Mouse (Mus musculus) kidney, adult 2 months (tissue): ENCODE measurements around the gene H2-K1. TPM values are rescaled to one million over a fixed set of nuclear protein-coding genes. Genes with fewer than 3 reads are reported as not detected.
A peak's percentile ranks its signal among the peaks of the same experiment; 100 is the strongest.

Experiments used
- DNase-seq: peaks from one replicate; pipeline ENCODE4 v3.0.0; 2021
- H3K27ac ChIP-seq: fragments of 200-500 bp; 2 replicates; pipeline ENCODE4 v1.5.1; 2012; ENCODE audit warnings: low read depth, low read length, control low read depth, inconsistent platforms; ENCODE audit not compliant: insufficient read depth
- H3K27me3 ChIP-seq: fragments of 200-500 bp; replicated peaks from 2 replicates; pipeline ENCODE4 v1.6.1; 2012; ENCODE audit warnings: mild to moderate bottlenecking, moderate library complexity, low read length, inconsistent platforms; ENCODE audit not compliant: control insufficient read depth, insufficient read depth
- H3K36me3 ChIP-seq: fragments of 200-500 bp; 2 replicates; pipeline ENCODE4 v1.6.1; 2012; ENCODE audit warnings: mild to moderate bottlenecking, moderate library complexity, low read length, inconsistent platforms; ENCODE audit not compliant: control insufficient read depth, insufficient read depth
- H3K4me1 ChIP-seq: fragments of 200-500 bp; 2 replicates; pipeline ENCODE4 v1.6.1; 2011; ENCODE audit warnings: low read length; ENCODE audit not compliant: control insufficient read depth, insufficient read depth
- H3K4me3 ChIP-seq: fragments of 200-500 bp; 2 replicates; pipeline ENCODE4 v1.5.1; 2011; ENCODE audit warnings: mild to moderate bottlenecking, low read depth, low read length, control low read depth; ENCODE audit not compliant: insufficient read depth
- CTCF ChIP-seq: fragments of 200-500 bp; conservative IDR thresholded peaks from 2 replicates; pipeline ENCODE4 v1.5.1; 2011; ENCODE audit warnings: low read depth, mild to moderate bottlenecking, control low read depth, low read length, moderate library complexity, mixed read lengths; ENCODE audit not compliant: insufficient read depth, insufficient read length
- POLR2A ChIP-seq: fragments of 200-500 bp; IDR thresholded peaks from one replicate; pipeline ENCODE4 v1.6.1; 2011; ENCODE audit warnings: low read depth, low read length, control low read depth
- WGBS: fragments of 180-500 bp; shearing (Covaris S2); methylation state at CpG from one replicate; pipeline ENCODE4 v1.1.7; 2018; 5-methylcytosine and 5-hydroxymethylcytosine counted together
- polyA plus RNA-seq: library from polyadenylated mRNA; depleted of rRNA; stranded (reverse); fragments of >200 nt; gene quantifications from 2 replicates; pipeline ENCODE4 v1.2.3, GENCODE M21; 2012

H2-K1 gene
- polyA plus RNA-seq, 1 experiment: 1,255 TPM

GRCm38 (mm10) chr17:33978631-33979031 lies 21.5 kb downstream of the H2-K1 start:
- Histone ChIP-seq H3K27me3 (no peaks in the 10 kb centered on the region), H3K27ac (peak overlapping the region; percentile 77), H3K4me3 (peak overlapping the region; percentile 61), H3K36me3 (no peaks in the 10 kb centered on the region), H3K4me1 (peaks cover 12% of the 10 kb centered on the region; the same call in 1 of the 2 replicates)
- WGBS: under 1% methylated on average over 17 of the region's 17 CpGs
- peak; percentile 97 for DNase-seq
- TF ChIP-seq POLR2A (peak; percentile 77), CTCF (no peak)

- Histone ChIP-seq H3K4me1 (peaks cover 12% of the 10 kb centered on the region; the same call in 1 of the 2 replicates), H3K4me3 (peak overlapping the region; percentile 61), H3K27ac (peak overlapping the region; percentile 8; the same call in 1 of the 2 replicates), H3K27me3 (no peaks in the 10 kb centered on the region), H3K36me3 (no peaks in the 10 kb centered on the region)
- no peak for TF ChIP-seq CTCF
- 4% methylated on average over 57 of the region's 57 CpGs for WGBS
- no peak for DNase-seq
Measured at GRCm38 (mm10) chr17:33977861-33978557, 22.1 kb downstream of the H2-K1 start.

- Histone ChIP-seq H3K4me1 (no peaks in the 10 kb centered on the region; the same call in 1 of the 2 replicates), H3K27me3 (no peaks in the 10 kb centered on the region), H3K4me3 (no peak overlapping the region), H3K27ac (no peak overlapping the region), H3K36me3 (no peaks in the 10 kb centered on the region)
- TF ChIP-seq POLR2A (no peak), CTCF (no peak)
- 66% methylated on average over 3 of the region's 3 CpGs for WGBS
- DNase-seq: no peak
Measured at GRCm38 (mm10) chr17:33973572-33973971, 26.6 kb downstream of the H2-K1 start.

- no peak overlapping the region for H3K4me3 ChIP-seq
- no peaks in the 10 kb centered on the region; the same call in 1 of the 2 replicates for H3K4me1 ChIP-seq
- no peaks in the 10 kb centered on the region for H3K36me3 ChIP-seq
- WGBS: 7% methylated on average over 1 of the region's 1 CpGs
- no peak for DNase-seq
- no peaks in the 10 kb centered on the region for H3K27me3 ChIP-seq
- no peak overlapping the region for H3K27ac ChIP-seq
- TF ChIP-seq POLR2A (no peak), CTCF (no peak)
Measured at GRCm38 (mm10) chr17:33972691-33973090, 27.5 kb downstream of the H2-K1 start.

GRCm38 (mm10) chr17:33969394-33969793 lies 30.8 kb downstream of the H2-K1 start:
- H3K27me3 ChIP-seq: no peaks in the 10 kb centered on the region
- 0 out of 2 replicates have a peak, but pooled peaks have one; percentile 26 for TF ChIP-seq CTCF
- TF ChIP-seq POLR2A: no peak
- H3K36me3 ChIP-seq: no peaks in the 10 kb centered on the region
- no peak overlapping the region for H3K4me3 ChIP-seq
- H3K4me1 ChIP-seq: no peaks in the 10 kb centered on the region; the same call in 1 of the 2 replicates
- H3K27ac ChIP-seq: no peak overlapping the region
- WGBS: 77% methylated on average over 4 of the region's 4 CpGs
- no peak for DNase-seq

- Histone ChIP-seq H3K4me3 (no peak overlapping the region), H3K4me1 (no peaks in the 10 kb centered on the region; the same call in 1 of the 2 replicates), H3K36me3 (no peaks in the 10 kb centered on the region), H3K27me3 (no peaks in the 10 kb centered on the region), H3K27ac (no peak overlapping the region)
- WGBS: 29% methylated on average over 5 of the region's 5 CpGs
- DNase-seq: peak; percentile 70
- TF ChIP-seq CTCF (no peak), POLR2A (no peak)
Measured at GRCm38 (mm10) chr17:33968927-33969326, 31.2 kb downstream of the H2-K1 start.

- 2% methylated on average over 9 of the region's 9 CpGs for WGBS
- no peaks in the 10 kb centered on the region; the same call in 1 of the 2 replicates for H3K4me1 ChIP-seq
- H3K4me3 ChIP-seq: no peak overlapping the region
- peak; percentile 89 for DNase-seq
- H3K27me3 ChIP-seq: no peaks in the 10 kb centered on the region
- no peak for TF ChIP-seq POLR2A
- TF ChIP-seq CTCF: peak; percentile 92
- no peaks in the 10 kb centered on the region for H3K36me3 ChIP-seq
- no peak overlapping the region for H3K27ac ChIP-seq
Measured at GRCm38 (mm10) chr17:33968489-33968888, 31.7 kb downstream of the H2-K1 start.
